Mouse (Mus musculus): ENCODE data around the gene Kcnn1.

Kcnn1 gene

GRCm38 (mm10) chr8:70792700-70793099 lies 70.4 kb downstream of the Kcnn1 start:
- peak in 1 of 2 experiments; percentile 58 for DNase-seq (ENCODE audit: low spot score in 2 of 2)
